ENCODE assay signal across 12 mouse cellular contexts in the genomic region with DNA sequence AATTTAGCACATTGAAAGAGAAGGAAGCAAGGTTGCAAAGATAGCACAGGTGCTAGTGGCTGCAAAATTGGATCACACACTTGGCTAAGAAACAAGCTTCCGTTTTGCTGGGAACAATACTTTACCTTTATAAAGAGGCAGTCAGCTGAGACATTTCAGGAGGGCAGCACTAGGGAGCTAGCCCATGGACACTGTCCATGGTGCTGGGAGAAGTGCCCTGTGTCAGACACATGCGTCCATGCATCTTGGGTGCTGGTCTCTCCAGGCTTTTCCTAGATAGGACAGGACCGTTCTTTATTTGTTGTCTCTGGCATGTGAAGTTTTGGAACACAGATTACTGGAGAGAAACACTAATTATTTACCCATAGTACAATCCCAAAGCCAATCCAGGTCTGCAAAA.
A peak's percentile ranks its signal among the peaks of the same experiment; 100 is the strongest.
DNase-seq lines count a peak whose midpoint lies in the region; ATAC-seq lines count a peak whose summit lies in the region.
"Had no signal": no experiment of that assay in that cellular context is flagged by ENCODE, and none has a peak within 500 bp of the region (broad histone marks: within the 10 kb centered on the region; RNA-seq: fewer than 3 reads in every experiment).

No protein-coding gene starts in this region.

- H3K9me3 ChIP-seq in intestine, embryonic 14.5 days (ENCODE audit: control insufficient read depth, low read length), result no peaks in the 10 kb centered on the region
- no peaks in the 10 kb centered on the region for H3K9me3 ChIP-seq in intestine, embryonic 16.5 days (ENCODE audit: control insufficient read depth, low read length)
- H3K9me3 ChIP-seq: limb, embryonic 12.5 days had no signal

- peak; percentile 7 to 20 for DNase-seq in adrenal gland, postnatal 36 days
- no peak for DNase-seq in adrenal gland, adult 18-20 months (ENCODE audit: low spot score in 2 of 2)
- peak; percentile 66 for DNase-seq in intestine, embryonic 14.5 days (ENCODE audit: low spot score)
- DNase-seq in ZHBTc4 (ENCODE audit: low read depth, low spot score), result peak; percentile 18
- DNase-seq in kidney, postnatal 10 days, result peak; percentile 61
- DNase-seq in spleen, postnatal 10 days (ENCODE audit: low spot score in 2 of 2), result no peak
- no peak for DNase-seq in thymus, postnatal 36 days
- DNase-seq: gastrocnemius, adult 2 months had no signal

- no peak overlapping the region for H3K9ac ChIP-seq in intestine, embryonic 14.5 days (ENCODE audit: low read length)
- H3K9ac ChIP-seq in intestine, embryonic 16.5 days (ENCODE audit: low read depth, low read length), result no peak overlapping the region
- H3K9ac ChIP-seq: limb, embryonic 12.5 days had no signal

- H3K4me3 ChIP-seq in intestine, embryonic 14.5 days (ENCODE audit: low read depth, low read length), result no peak overlapping the region
- H3K4me3 ChIP-seq in intestine, embryonic 16.5 days (ENCODE audit: low read length), result no peak overlapping the region
- H3K4me3 ChIP-seq: gastrocnemius, adult 2 months; limb, embryonic 12.5 days had no signal

- H3K27me3 ChIP-seq in intestine, embryonic 14.5 days (replicated peaks; ENCODE audit: control insufficient read depth, insufficient read depth, low read length), result no peaks in the 10 kb centered on the region
- H3K27me3 ChIP-seq in intestine, embryonic 16.5 days (replicated peaks; ENCODE audit: control insufficient read depth, insufficient read depth, low read length), result no peaks in the 10 kb centered on the region
- H3K27me3 ChIP-seq: limb, embryonic 12.5 days had no signal

- H3K4me2 ChIP-seq in intestine, embryonic 14.5 days (ENCODE audit: low read length), result no peak overlapping the region
- H3K4me2 ChIP-seq in intestine, embryonic 16.5 days (ENCODE audit: low read depth, low read length), result no peak overlapping the region
- H3K4me2 ChIP-seq: limb, embryonic 12.5 days had no signal

- no peaks in the 10 kb centered on the region for H3K36me3 ChIP-seq in intestine, embryonic 14.5 days (ENCODE audit: control insufficient read depth, insufficient read depth, low read length)
- no peaks in the 10 kb centered on the region for H3K36me3 ChIP-seq in intestine, embryonic 16.5 days (ENCODE audit: control insufficient read depth, insufficient read depth, low read length)
- H3K36me3 ChIP-seq: limb, embryonic 12.5 days had no signal

- no peak overlapping the region for H3K27ac ChIP-seq in intestine, embryonic 14.5 days (ENCODE audit: low read depth)
- H3K27ac ChIP-seq in intestine, embryonic 16.5 days (ENCODE audit: low read length), result no peak overlapping the region
- H3K27ac ChIP-seq: gastrocnemius, adult 2 months; limb, embryonic 12.5 days had no signal

- 50% methylated on average over 3 of the region's 3 CpGs for WGBS in intestine, embryonic 14.5 days
- 49% methylated on average over 3 of the region's 3 CpGs for WGBS in intestine, embryonic 16.5 days

- H3K4me1 ChIP-seq in intestine, embryonic 14.5 days (replicated peaks; ENCODE audit: control insufficient read depth, insufficient read depth, low read length), result no peaks in the 10 kb centered on the region
- no peaks in the 10 kb centered on the region for H3K4me1 ChIP-seq in intestine, embryonic 16.5 days (ENCODE audit: control insufficient read depth, insufficient read depth, low read length)
- H3K4me1 ChIP-seq: limb, embryonic 12.5 days had no signal

- no peak for ATAC-seq in intestine, embryonic 14.5 days (replicated peaks; ENCODE audit: low FRiP score, low TSS enrichment, low read depth)
- no peak for ATAC-seq in intestine, embryonic 16.5 days
- ATAC-seq: lung, postnatal 0 days; midbrain, embryonic 16.5 days had no signal

Comparison
In these comparisons a context has a peak if more than half of its experiments do, and no peak if none do; other contexts are left out.
1. DNase-seq: peak in adrenal gland, postnatal 36 days (2 of 2), intestine, embryonic 14.5 days (single experiment), ZHBTc4 (single experiment) and kidney, postnatal 10 days (single experiment); none in adrenal gland, adult 18-20 months (0 of 2), spleen, postnatal 10 days (0 of 2) and thymus, postnatal 36 days (0 of 2).